Mouse (Mus musculus) hindbrain, embryonic 13.5 days (tissue): ENCODE measurements around the gene Arid3a. TPM values are rescaled to one million over a fixed set of nuclear protein-coding genes. Genes with fewer than 3 reads are reported as not detected.

Experiments
- ATAC-seq: fragments of 200-750 bp; cut with Nextera tagmentation; 2 replicates; pipeline ENCODE4 v1.8.0; 2017; ENCODE audit warnings: moderate TSS enrichment; ENCODE audit not compliant: low FRiP score
- H3K27ac ChIP-seq: fragments of 300-500 bp; sonication (generic); 2 replicates; pipeline ENCODE4 v1.5.1; 2015; ENCODE audit warnings: inconsistent platforms, mild to moderate bottlenecking, moderate library complexity
- H3K27me3 ChIP-seq: fragments of 300-500 bp; sonication (generic); 2 replicates; pipeline ENCODE4 v1.6.1; 2015; ENCODE audit warnings: mild to moderate bottlenecking, inconsistent platforms
- H3K36me3 ChIP-seq: fragments of 300-500 bp; sonication (generic); 2 replicates; pipeline ENCODE4 v1.6.1; 2015; ENCODE audit warnings: mild to moderate bottlenecking, inconsistent platforms
- H3K4me1 ChIP-seq: fragments of 300-500 bp; sonication (generic); replicated peaks from 2 replicates; pipeline ENCODE4 v1.6.1; 2015; ENCODE audit warnings: inconsistent platforms
- H3K4me2 ChIP-seq: fragments of 300-500 bp; sonication (generic); 2 replicates; pipeline ENCODE4 v1.6.1; 2015; ENCODE audit warnings: inconsistent platforms, mild to moderate bottlenecking, moderate library complexity
- H3K4me3 ChIP-seq: fragments of 300-500 bp; sonication (generic); 2 replicates; pipeline ENCODE4 v1.5.1; 2015; ENCODE audit warnings: mild to moderate bottlenecking, inconsistent platforms
- H3K9ac ChIP-seq: fragments of 300-500 bp; sonication (generic); 2 replicates; pipeline ENCODE4 v1.6.1; 2015; ENCODE audit warnings: mild to moderate bottlenecking, inconsistent platforms
- H3K9me3 ChIP-seq: fragments of 300-500 bp; sonication (generic); 2 replicates; pipeline ENCODE4 v1.6.1; 2016; ENCODE audit warnings: inconsistent platforms
- WGBS: fragments of 180-500 bp; shearing (Covaris S2); methylation state at CpG from one replicate; pipeline ENCODE4 v1.1.7; 2015; 5-methylcytosine and 5-hydroxymethylcytosine counted together
- polyA plus RNA-seq: library from polyadenylated mRNA; unstranded; fragments of >200 nt; fragmentation: Nextera tagmentation; extraction: Ambion mirVana; gene quantifications from 2 replicates; pipeline ENCODE4 v1.2.1, GENCODE M21; 2015

The Arid3a gene
- polyA plus RNA-seq, 1 experiment from 2014 or later, result 3.5 TPM

DNA sequence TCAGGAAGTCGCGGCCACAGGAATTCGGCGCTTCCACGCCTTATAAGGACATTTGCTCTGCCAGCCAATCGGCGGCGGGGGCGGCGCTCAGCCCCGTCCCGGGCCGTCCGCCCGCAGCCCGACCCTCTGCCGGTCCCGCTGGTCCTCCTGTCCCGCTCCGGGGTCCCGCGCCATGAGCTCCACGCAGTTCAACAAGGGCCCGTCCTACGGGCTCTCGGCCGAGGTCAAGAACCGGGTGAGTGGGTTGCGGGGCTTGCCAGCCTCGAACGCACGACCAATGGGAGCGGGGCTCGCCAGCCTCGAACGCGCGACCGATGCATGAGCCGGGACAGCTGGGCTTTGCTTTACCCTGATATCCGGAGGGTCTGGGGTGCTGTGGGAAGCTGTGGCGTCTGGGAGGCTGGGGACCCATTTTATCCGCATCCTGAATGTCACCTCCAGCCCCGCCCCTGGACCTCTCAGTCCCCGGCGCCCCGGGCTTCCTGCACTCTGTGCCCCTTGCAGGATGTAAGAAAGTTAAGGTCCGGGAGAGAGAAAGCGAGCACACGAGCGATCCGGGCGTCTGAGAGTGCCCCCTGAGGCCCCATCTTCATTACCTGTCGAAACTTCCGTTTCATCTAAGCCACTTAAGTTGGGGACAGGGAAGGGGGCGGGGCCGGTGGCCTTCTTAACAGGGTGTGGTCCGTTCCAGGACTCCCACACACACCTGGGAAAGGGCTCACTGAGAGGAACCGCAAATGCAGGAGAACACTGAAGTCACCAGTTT lies 61.8 kb downstream of the Arid3a start, which contains the start of gene Cnn2:
Gene Cnn2 (plus strand): TSS at position 79 of the 766 bp plus-strand sequence.
- H3K27me3 ChIP-seq, result peaks cover 50% of the 10 kb centered on the region
- peak within 1 kb of the TSS; percentile 67 for H3K9ac ChIP-seq
- WGBS, result 1% methylated on average over 59 of the region's 59 CpGs
- H3K4me3 ChIP-seq, result peak within 1 kb of the TSS; percentile 76
- peak within 1 kb of the TSS; percentile 54 for H3K4me2 ChIP-seq
- H3K36me3 ChIP-seq, result peaks cover 2% of the 10 kb centered on the region; the same call in 1 of the 2 replicates
- H3K27ac ChIP-seq, result peak within 1 kb of the TSS; percentile 6; the same call in 1 of the 2 replicates
- ATAC-seq, result no peak
- H3K4me1 ChIP-seq, result peaks cover 30% of the 10 kb centered on the region
- 0 out of 2 replicates have a peak, but pooled peaks cover 9% of the 10 kb centered on the region for H3K9me3 ChIP-seq

DNA sequence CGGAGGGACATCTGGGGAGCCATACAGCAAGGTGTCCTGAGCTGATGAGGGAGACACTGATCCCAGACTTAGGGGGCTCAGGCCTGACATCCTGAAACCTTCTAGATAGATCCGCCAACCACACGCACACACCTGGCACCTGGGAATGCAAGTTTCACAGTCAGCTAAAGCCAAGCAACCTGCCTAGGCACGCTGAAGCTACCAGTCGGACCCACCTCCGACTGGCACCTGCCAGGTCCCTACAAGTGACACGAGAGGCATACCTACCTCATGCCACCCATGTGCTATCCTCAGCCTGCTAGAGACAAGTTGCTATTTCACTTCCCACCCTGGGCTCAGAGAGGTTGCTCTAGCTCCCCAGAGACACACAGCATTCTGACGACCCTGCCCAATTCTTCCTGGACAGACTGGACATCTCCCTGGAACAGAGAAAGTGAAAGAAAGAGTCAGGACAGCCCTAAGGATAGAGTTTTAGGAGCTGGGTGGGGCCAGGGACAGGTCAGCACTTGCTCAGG lies 62.5 kb downstream of the Arid3a start:
- peak overlapping the region; percentile 67; the same call in 1 of the 2 replicates for H3K9ac ChIP-seq
- peak overlapping the region; percentile 44 for H3K4me3 ChIP-seq
- WGBS, result 35% methylated on average over 8 of the region's 8 CpGs

DNA sequence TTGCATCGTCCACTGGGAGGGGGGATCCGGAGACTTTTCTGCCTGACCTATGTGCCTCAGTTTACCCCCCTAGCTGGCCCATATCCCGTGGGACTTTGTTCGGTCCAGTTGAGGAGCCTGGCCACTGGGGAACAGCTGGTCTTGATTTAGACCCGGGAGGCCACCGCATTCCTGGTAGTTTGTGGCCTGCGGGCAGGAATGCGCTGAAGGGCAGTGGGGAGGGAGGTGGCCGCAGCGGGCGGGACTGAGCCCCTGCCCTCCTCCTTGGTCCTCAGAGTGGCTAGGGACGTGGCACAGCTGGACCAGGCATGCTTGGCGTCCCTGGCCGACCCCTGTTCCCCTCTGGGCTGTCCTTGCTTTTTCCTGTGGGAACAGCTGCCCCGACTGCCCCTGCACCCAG lies 63.0 kb downstream of the Arid3a start:
- 14% methylated on average over 15 of the region's 15 CpGs for WGBS
- no peak for ATAC-seq
- peaks cover 30% of the 10 kb centered on the region for H3K4me1 ChIP-seq
- H3K27ac ChIP-seq, result no peak overlapping the region
- peaks cover 2% of the 10 kb centered on the region; the same call in 1 of the 2 replicates for H3K36me3 ChIP-seq
- H3K4me3 ChIP-seq, result peak overlapping the region; percentile 44
- peaks cover 50% of the 10 kb centered on the region for H3K27me3 ChIP-seq
- 0 out of 2 replicates have a peak overlapping the region, but pooled peaks have one; percentile 40 for H3K9ac ChIP-seq
- H3K9me3 ChIP-seq, result 0 out of 2 replicates have a peak, but pooled peaks cover 9% of the 10 kb centered on the region
- H3K4me2 ChIP-seq, result peak overlapping the region; percentile 54

More for the DNA sequence above, 62.5 kb downstream of the Arid3a start:
- peaks cover 50% of the 10 kb centered on the region for H3K27me3 ChIP-seq
- peaks cover 30% of the 10 kb centered on the region for H3K4me1 ChIP-seq
- H3K4me2 ChIP-seq, result peak overlapping the region; percentile 54
- H3K36me3 ChIP-seq, result peaks cover 2% of the 10 kb centered on the region; the same call in 1 of the 2 replicates
- ATAC-seq, result no peak
- H3K27ac ChIP-seq, result no peak overlapping the region
- H3K9me3 ChIP-seq, result 0 out of 2 replicates have a peak, but pooled peaks cover 9% of the 10 kb centered on the region

DNA sequence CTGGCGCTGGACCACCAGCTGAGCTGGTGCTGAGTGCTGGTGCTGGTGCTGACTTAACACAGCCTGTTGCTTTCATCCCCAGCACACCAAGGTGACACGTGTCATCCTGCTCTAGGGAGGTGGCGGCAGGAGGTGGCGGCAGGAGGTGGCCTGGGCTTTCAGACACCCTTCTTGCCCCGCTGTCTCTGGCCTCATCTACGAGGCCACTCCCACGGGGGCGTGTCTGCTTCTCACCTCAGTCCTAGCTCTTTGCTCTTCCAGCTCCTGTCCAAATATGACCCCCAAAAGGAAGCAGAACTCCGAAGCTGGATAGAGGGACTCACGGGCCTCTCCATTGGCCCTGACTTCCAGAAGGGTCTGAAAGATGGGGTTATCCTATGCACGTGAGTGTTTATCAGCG lies 64.3 kb downstream of the Arid3a start:
- no peak overlapping the region for H3K27ac ChIP-seq
- H3K36me3 ChIP-seq, result peaks cover 2% of the 10 kb centered on the region; the same call in 1 of the 2 replicates
- H3K4me3 ChIP-seq, result no peak overlapping the region
- peaks cover 29% of the 10 kb centered on the region for H3K4me1 ChIP-seq
- no peak for ATAC-seq
- peaks cover 50% of the 10 kb centered on the region for H3K27me3 ChIP-seq
- 0 out of 2 replicates have a peak, but pooled peaks cover 9% of the 10 kb centered on the region for H3K9me3 ChIP-seq
- 52% methylated on average over 12 of the region's 12 CpGs for WGBS
- H3K9ac ChIP-seq, result no peak overlapping the region
- no peak overlapping the region for H3K4me2 ChIP-seq

DNA sequence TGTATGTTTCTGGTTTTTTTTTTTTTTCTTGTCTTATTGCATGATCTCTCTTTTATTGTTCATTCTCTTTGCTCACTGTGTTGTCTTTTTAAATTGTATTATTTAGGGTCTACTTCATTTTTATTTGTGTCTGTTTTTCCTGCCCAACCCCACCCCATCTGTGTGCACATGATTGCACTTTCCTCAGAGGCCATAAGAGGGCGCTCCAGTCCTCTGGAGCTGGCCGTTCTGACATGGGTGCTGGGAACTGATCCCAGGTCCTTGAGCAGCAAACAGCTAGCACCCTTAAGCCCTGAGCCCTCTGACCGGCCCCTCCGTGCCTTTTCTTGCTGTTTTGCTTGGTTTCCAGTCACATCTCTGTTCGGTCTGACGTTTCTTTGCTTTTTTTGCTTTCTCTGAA lies 64.7 kb downstream of the Arid3a start:
- WGBS, result 87% methylated on average over 6 of the region's 6 CpGs

DNA sequence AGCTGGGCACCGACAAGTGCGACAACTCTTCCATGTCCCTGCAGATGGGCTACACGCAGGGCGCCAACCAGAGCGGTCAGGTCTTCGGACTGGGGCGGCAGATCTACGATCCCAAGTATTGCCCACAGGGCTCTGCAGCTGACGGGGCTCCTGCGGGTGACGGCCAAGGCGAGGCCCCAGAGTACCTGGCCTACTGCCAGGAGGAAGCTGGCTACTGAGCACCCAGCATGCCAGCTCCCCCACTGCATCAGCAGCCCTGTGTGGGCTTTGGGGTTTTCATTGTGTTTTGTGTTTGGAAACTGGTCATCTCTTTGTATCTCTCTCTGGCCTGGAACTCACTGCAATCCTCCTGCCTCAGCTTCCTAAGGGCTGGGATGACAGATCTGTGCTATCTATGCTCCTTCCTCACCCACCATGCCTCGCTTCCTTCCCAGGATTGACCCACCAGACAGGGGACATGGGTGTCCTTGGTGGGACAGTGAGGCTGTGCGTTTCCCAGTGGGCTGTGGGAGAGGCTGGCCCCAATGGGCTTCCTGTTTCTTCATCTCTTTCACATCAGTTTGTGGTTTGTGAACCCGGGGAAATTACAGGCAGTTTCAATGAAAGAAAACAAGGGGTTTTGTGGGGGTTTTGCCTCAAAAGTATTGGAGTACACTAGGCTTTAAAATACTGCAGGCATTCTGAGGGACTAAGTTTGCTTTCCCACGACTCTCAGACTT lies 67.7 kb downstream of the Arid3a start:
- peaks cover 40% of the 10 kb centered on the region for H3K27me3 ChIP-seq
- H3K4me1 ChIP-seq, result peaks cover 25% of the 10 kb centered on the region
- 0 out of 2 replicates have a peak, but pooled peaks cover 9% of the 10 kb centered on the region for H3K9me3 ChIP-seq
- no peak for ATAC-seq
- H3K4me3 ChIP-seq, result no peak overlapping the region
- WGBS, result 89% methylated on average over 16 of the region's 16 CpGs
- H3K27ac ChIP-seq, result no peak overlapping the region
- no peak overlapping the region for H3K9ac ChIP-seq
- H3K36me3 ChIP-seq, result peaks cover 2% of the 10 kb centered on the region; the same call in 1 of the 2 replicates
- no peak overlapping the region for H3K4me2 ChIP-seq

More for the DNA sequence above, 64.7 kb downstream of the Arid3a start:
- peaks cover 50% of the 10 kb centered on the region for H3K27me3 ChIP-seq
- no peak overlapping the region for H3K4me3 ChIP-seq
- H3K9me3 ChIP-seq, result 0 out of 2 replicates have a peak, but pooled peaks cover 9% of the 10 kb centered on the region
- H3K36me3 ChIP-seq, result peaks cover 2% of the 10 kb centered on the region; the same call in 1 of the 2 replicates
- no peak for ATAC-seq
- no peak overlapping the region for H3K9ac ChIP-seq
- peaks cover 25% of the 10 kb centered on the region for H3K4me1 ChIP-seq
- H3K27ac ChIP-seq, result no peak overlapping the region
- H3K4me2 ChIP-seq, result no peak overlapping the region

DNA sequence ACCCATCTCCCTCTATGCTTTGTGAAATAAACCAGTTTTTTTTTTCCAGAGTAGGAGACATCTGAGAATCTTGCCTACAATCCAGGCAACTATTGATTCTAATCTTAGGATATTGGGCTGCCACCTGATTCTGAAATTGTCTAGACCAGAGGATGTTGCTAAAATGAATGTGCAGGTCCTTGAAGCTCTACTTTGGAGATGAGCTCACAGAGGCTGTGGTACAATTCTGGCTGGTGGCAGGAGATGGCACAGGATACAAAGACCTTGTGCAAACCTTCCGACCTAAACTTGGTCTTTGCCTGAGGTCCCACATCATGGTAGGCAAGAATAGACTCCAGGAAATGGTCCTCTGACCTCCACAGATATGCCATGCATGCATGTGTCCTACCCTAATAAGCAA lies 68.8 kb downstream of the Arid3a start:
- Histone ChIP-seq H3K9ac (no peak overlapping the region), H3K9me3 (0 out of 2 replicates have a peak, but pooled peaks cover 9% of the 10 kb centered on the region), H3K4me3 (no peak overlapping the region), H3K36me3 (peaks cover 2% of the 10 kb centered on the region; the same call in 1 of the 2 replicates), H3K27me3 (peaks cover 40% of the 10 kb centered on the region), H3K4me2 (no peak overlapping the region), H3K4me1 (peaks cover 25% of the 10 kb centered on the region), H3K27ac (no peak overlapping the region)
- no peak; the same call in 1 of the 2 replicates for ATAC-seq
- WGBS, result 88% methylated on average over 1 of the region's 1 CpGs

DNA sequence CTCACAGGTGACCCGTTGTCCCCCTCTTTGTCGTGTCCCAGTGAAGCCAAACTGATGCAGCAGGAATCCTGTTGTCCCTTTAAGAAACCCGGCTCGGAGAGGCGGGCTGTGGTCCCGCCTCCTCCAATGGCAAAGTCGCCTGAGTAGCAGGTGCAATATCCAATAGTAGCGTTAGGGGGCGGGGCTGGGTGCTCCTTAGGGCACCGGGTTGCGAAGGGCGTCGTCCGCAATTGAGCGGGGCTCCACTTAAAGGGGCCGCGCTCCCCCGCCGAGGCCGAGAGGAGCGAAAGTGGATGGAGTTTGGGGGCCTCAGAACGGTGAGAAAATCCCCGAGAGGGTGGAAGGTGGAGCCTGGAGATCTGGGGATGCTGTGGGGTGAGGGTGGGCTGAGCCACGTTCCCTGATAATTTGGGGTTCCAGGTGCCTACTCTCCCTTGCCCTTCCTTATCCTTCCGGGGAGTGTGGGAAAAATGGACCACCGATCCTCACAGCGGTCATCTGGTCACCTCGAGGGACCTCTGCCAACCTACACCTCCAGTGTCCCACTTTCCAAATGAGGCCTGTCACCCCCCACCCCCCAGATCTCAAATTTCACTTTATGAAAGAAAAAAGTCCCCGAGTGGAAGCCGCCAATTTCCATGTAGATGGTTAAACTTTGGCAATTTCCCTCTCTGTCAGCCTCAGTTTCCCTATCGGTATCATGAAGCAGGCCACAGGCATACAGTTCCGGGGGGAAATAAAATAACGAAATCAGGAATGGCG lies 69.6 kb downstream of the Arid3a start, which contains the start of gene Abca7:
Gene Abca7 (plus strand): TSS at position 223 of the 762 bp plus-strand sequence.
- peak within 1 kb of the TSS; percentile 80 for H3K27ac ChIP-seq
- 0 out of 2 replicates have a peak, but pooled peaks cover 3% of the 10 kb centered on the region for H3K9me3 ChIP-seq
- H3K27me3 ChIP-seq, result peaks cover 38% of the 10 kb centered on the region
- ATAC-seq, result peak; percentile 87
- whole genome bisulfite sequencing, result under 1% methylated on average over 34 of the region's 34 CpGs
- H3K9ac ChIP-seq, result peak within 1 kb of the TSS; percentile 63
- H3K4me1 ChIP-seq, result peaks cover 25% of the 10 kb centered on the region
- H3K36me3 ChIP-seq, result 0 out of 2 replicates have a peak, but pooled peaks cover 5% of the 10 kb centered on the region
- H3K4me3 ChIP-seq, result peak within 1 kb of the TSS; percentile 46
- H3K4me2 ChIP-seq, result peak within 1 kb of the TSS; percentile 73

DNA sequence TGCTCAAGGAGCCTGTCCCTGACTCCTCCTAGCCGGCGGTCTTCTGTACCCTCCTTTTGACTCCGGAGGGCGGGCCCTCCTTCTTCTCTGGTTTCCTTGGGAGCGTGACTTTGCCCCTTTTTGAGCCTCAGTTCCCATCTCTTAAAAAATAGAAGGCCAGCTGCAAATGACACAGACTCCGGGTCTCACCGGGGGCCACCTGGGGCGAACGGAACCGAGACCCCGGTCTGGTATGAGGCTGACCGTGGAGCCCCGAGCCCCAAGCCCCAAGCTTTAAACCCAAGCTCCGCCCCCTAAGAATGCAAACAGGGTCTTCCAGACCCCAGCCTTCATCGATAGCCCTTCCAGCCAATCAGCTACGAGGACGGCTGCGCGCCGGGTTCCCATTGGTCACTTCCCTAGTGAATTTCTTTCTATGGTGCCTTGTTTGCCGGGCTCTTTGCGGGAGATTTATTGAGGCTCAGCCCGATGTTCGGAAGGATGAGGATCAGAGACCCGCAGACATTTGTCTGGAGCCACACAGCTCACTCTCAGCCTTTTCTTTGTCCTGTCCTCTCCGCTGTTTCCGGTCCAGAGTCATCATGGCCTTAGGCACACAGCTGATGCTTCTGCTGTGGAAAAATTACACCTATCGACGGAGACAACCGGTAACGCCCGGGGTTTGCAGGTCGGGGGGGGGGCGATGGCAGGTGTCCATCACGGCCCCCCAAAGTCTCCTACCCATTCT lies 70.4 kb downstream of the Arid3a start:
- 0 out of 2 replicates have a peak, but pooled peaks cover 3% of the 10 kb centered on the region for H3K36me3 ChIP-seq
- H3K9me3 ChIP-seq, result no peaks in the 10 kb centered on the region
- WGBS, result under 1% methylated on average over 35 of the region's 35 CpGs
- peak overlapping the region; percentile 63 for H3K9ac ChIP-seq
- peaks cover 25% of the 10 kb centered on the region for H3K4me1 ChIP-seq
- H3K27ac ChIP-seq, result peak overlapping the region; percentile 80
- ATAC-seq, result peak; percentile 60
- peak overlapping the region; percentile 73 for H3K4me2 ChIP-seq
- peak overlapping the region; percentile 46 for H3K4me3 ChIP-seq
- H3K27me3 ChIP-seq, result peaks cover 43% of the 10 kb centered on the region

DNA sequence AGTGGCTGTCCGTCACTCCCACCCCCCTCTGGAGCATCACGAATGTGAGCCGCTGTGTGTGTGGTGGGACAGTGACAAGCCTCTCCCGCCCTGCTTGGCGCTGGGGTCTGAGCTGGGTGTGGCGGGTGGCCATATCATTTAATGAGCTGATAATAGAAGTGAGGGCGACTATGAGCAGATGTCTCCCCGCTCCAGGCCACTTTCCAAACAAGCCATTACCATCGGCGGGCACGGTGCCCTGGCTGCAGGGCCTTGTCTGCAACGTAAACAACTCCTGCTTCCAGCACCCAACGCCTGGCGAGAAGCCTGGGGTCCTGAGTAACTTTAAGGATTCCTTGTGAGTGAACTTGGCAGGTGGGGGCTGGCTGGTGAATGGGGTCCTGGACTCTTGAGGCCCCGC lies 71.0 kb downstream of the Arid3a start:
- H3K9ac ChIP-seq, result peak overlapping the region; percentile 63
- H3K27ac ChIP-seq, result peak overlapping the region; percentile 80
- peaks cover 27% of the 10 kb centered on the region for H3K4me1 ChIP-seq
- H3K27me3 ChIP-seq, result peaks cover 49% of the 10 kb centered on the region
- H3K9me3 ChIP-seq, result no peaks in the 10 kb centered on the region
- WGBS, result 6% methylated on average over 15 of the region's 15 CpGs
- H3K4me3 ChIP-seq, result peak overlapping the region; percentile 46
- H3K4me2 ChIP-seq, result peak overlapping the region; percentile 73
- ATAC-seq, result peak; percentile 36
- 0 out of 2 replicates have a peak, but pooled peaks cover 3% of the 10 kb centered on the region for H3K36me3 ChIP-seq
